Mouse (Mus musculus) retina, postnatal 1 day (tissue): ENCODE results near the gene Matn3.

Experiments used
- DNase-seq: peaks from one replicate; pipeline ENCODE4 v3.0.0-alpha.2; 2012

Matn3 gene

DNA sequence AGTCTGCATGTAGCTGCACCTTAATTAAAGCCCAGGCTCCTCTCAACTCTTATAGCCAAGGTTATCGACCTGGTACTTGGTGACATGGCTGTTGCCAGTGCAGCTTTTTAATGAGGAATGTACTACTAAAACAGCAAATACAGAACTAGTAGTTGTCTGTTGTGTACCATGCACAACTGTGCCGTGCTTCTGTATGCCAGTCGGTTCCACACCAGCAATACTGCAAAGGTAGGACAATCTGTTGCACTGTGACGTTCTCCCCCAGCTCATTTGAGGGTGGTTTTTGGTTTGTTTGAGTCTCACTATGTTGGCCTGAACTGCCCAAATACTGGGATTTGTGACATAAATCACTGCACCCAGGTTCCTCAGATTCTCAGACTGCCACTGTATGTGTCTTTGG, 8.2 kb upstream of the Matn3 start:
- no peak for DNase-seq

DNA sequence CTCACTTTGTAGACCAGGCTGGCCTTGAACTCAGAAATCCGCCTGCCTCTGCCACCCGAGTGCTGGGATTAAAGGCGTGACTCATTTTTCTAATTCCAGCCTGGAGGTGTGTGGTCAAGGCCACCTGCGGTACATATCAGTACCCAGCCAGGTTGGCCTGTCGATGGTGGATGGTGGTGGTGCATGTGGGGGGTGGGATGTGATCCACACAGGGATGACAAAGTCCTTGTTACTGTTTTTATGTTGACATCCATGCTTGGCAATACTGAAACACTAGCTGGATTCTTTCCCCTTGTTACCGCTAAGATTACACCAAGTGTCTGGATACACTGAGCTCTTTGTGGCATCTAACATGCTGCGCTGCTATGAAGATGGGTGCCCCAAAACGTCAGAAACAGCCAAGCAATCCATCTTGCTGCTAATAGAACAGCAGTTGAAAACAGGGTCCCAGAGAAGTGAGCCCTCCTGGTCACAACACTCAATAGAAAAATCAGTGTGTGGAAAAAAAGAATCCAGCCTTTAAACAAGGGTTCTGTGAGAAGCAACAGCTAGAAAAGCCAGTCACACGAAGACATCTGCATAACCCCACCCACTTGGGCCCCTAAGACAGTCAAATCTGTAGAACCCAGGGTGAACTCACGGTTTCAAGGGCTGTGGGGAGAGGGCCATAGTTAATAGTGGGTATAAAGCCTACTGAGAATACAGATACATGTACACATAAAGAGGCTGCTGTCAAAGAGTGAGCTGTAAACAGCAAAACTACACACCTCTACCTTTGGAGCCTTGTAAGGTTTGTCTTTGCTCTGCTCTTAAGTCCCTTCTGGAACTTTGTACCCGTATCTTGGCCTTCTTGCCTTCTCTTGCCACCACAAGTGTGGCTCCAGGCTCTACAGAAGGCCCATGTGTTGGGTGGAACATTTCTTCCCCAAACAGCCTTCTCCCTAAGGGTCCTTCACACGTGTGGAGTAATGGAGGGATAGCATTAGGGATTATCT, 7.4 kb upstream of the Matn3 start:
- DNase-seq, result no peak

DNA sequence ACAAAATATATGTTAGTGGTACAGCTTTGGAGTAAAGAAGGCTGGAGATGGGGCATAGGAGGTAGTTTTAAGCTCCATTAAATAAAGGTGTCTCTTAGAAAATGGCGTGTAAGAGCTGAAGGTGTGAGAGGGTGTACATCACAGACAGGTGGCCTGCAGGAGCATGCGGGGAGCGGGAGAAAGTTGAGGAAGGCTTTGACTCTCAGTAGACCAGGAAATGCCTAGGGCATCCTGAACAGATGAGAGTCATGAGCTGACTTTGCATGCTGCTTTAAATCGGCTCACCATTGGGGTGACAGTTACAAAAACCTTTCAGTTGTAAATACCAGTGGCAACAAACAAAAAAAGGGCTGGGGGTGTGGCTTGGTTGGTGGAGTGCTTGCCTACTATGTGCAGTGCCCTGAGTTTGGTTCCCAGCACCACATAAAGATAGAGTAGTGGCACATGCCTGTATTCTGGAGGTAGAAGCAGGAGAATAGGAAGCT, 6.6 kb upstream of the Matn3 start:
- DNase-seq, result no peak

DNA sequence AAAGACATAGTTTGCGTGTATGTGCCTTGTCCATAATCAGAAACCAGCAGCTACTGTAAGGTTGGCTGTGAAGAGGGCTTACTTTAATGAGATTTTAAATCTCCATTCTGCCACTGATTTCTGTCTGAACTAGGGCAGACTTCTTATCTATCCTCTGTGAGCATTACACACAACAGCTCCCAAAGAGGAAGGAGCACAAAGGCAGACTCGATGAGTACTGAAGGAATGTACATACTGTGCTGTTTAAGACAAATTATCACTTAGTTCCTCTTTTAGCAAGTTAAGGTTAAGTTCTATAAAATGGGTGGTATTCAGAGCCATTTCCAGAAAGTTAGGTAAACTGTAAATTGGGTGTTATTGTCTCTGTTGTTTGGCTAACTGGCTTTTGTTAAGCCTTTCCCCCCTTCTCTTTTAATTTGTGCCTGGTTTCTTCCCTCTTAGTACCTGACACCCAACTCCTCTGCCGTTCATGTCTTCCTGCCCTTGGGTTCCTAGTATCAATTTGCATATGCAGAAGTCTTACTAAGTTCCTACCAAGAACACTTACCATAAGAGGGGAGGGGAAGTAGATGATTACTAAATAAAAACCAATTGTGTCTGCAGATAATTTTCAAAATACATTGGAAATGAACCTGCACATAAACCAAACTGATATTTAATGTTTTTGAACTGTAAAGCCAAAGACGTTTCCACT, 5.9 kb upstream of the Matn3 start:
- DNase-seq, result no peak

DNA sequence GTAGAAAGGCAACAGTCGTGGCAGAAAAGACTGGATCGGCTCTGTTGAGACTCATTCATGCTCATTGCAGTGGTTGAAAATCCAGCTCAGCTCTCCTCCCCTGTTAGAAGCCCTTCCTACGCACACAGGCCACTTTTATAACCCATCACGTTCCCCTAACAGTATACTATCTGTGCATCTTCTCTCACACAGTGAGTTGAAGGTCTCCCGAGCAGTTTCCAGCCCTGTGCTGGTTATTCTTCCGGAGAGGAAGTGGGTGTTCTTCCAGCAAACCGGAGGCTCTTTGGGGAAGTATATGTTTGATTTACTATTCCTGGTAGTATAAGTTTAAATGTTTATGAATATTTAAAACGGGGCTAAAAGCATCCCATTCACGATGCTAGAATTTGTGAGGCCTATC, 566 bp upstream of the Matn3 start:
- DNase-seq, result no peak

DNA sequence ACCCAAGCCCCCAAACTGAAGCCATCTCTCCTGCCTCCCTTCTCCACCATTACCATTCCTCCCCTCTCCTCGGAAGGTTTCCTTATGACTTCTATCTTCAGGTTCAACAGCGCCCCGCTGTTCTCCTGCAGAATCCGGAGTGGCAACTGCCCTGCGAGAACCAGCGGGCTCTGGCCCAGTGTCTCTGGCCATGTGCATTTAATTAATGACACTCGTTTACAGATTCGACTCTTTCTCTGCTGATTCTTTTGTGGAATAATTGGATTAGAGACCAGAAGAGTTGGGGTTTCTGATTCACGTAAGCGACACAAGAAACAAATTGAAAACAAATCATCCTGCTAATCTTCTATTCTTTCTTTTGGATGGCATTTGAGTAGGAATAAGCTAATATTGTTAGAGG, 5.4 kb downstream of the Matn3 start:
- DNase-seq, result no peak

DNA sequence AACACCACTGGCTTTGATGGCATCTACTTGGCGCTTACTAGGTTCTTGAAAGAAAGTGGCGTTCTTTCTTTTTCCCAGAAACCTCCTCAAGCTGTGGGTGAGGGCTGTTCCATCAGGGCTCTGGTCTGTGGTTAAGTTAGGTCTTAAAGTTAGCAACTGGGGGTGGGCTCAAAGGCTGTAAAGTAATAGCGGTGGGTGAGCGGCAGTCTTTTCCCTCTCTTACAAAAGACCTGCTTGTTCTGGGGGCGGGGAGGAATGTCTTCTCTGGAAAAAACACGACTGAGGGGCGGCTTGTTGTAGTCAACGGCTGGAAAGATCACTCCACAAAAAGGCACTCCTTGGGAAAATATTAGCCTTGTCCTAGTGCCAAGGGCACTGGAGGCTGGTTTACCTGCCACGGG, 6.4 kb downstream of the Matn3 start:
- DNase-seq, result no peak

DNA sequence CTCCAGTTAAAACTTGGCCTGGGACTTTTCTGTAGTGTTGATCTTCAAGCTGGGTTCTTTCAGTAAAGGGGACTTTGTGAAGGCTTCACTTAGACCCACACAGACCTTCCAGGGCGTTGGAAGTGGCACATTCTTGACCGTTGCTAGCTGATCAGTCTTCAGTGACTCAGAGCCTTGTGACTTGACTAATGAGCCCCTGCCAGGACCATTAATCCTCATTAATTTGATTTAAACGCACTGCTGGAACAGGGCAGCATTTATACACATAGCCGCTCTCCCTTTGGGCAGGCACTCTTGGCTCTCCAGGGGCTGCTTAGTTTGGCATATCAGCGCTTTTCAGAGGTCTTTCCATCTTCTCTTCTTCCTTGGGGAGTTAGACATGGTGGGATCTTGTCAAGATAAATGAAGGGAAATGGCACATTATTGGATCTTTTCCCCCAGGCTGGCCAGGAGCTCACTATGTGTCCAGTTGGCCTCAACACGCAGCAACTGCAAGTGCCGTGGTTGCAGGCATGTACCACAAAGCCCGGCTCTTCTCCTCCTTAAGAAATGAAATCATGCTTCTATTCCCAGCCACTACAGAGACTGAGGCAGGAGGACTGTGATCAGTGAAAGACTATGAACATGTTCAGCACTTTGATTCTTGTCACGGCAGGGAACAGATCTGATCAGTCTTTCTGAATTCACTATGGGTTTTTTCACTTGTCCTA, 14.0 kb downstream of the Matn3 start:
- peak; percentile 85 for DNase-seq

DNA sequence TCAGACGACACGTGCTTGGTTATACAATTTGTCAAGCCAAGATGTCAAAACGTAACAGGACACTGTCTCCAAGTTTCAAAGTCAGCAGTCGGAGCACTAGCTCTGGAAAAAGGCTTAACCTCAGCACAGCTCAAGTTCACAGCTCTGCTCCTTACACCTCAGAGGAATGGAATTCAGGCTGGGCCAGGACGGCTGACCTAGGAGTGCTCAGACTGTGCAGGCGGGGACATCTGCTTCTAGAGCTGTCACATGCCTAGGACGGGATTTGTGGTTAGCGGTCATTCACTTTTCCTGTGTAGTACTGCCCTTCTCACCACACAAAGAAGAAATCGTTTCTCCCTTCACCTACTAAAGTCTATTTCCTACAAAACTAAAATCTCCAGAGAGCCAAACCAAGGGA, 22.1 kb downstream of the Matn3 start:
- DNase-seq, result peak; percentile 64

DNA sequence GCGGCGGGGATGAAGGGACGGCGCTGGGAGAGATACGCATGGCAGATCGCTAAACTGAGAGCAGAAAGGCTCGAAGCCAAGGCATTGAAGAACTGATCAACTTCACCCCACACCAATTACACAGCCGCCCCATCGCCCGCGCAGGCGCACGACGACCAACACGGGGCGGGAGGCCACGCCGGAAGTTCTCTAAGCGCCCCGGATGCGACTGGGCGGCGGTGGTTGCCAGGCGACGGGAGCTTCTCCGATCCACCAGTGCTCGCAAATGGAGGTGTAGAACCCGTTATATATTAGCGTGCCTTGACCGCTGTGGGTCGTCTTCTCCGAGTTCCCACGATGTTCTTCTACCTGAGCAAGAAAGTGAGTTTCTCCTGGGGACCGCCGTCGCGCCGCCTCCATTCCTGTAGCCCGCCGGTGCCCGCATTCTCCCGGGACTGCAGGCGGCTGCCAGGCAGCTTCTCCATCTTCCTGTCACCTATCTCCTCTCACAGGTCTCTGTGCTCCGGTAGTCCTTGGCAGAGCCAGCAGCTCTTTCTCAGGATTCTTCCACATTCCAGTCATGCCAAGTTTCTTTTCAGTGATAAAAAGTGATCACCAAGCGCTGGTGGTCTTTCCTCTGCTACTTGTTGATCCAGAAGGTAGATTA, 26.2 kb downstream of the Matn3 start, which contains the start of gene Wdr35:
TSS of gene Wdr35 (plus strand) at position 73 of the 646 bp plus-strand sequence.
- peak; percentile 93 for DNase-seq

DNA sequence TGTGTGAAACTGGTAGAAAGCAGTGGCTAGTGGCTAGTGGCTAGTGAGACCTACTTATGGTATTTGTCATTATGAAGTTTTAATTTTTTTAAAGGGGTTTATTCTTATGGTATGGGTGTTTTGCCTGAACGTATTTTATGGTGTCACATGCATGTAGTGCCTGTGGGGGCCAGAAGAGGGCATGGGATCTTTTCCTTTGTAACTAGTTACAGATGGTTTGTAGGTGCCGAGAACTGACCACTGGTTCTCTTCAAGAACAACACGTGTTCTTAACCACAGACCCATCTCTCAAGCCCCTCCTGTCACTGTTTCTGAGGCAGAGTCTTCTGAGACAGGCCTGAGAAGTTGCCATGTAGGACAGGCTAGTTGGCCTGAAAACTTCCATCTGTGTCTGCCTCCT, 27.3 kb downstream of the Matn3 start:
- DNase-seq, result no peak

DNA sequence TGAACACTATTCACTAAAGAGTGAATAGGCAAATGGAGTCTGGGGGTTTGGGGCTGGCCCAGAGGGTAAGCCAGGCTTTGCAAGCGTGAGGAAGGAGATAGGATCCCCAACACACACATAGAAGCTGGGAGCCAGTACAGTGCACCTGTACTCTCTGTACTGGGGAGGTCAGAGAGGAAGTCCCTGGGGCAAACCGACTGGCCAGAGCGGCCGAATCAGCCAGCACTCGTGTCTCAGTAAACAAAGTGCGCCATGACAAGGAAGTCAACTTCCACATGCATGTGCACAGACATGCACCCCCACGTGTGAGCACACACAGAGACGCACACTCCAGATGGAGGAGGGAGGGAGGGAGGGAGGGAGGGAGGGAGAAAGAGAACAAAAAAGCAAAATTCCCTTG, 45.5 kb downstream of the Matn3 start:
- DNase-seq, result no peak

DNA sequence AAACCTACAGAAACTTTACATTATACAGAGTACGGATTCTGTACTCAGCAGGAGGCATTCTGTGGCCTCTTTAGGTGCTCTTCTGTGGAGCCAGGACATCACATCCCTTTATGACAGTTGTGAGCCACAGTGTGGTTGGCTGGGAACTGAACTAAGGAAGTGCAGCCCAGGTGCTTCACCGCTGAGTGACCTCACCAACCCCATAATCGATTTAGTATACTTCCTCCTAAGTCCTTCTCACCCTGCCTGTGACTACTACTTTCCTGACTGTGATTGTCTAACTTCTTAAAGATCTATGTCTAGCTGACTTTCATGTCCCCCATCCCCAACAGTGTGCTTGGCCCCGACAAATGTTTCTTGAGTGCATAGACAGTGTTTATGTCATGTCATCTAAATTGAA, 50.6 kb downstream of the Matn3 start:
- no peak for DNase-seq

DNA sequence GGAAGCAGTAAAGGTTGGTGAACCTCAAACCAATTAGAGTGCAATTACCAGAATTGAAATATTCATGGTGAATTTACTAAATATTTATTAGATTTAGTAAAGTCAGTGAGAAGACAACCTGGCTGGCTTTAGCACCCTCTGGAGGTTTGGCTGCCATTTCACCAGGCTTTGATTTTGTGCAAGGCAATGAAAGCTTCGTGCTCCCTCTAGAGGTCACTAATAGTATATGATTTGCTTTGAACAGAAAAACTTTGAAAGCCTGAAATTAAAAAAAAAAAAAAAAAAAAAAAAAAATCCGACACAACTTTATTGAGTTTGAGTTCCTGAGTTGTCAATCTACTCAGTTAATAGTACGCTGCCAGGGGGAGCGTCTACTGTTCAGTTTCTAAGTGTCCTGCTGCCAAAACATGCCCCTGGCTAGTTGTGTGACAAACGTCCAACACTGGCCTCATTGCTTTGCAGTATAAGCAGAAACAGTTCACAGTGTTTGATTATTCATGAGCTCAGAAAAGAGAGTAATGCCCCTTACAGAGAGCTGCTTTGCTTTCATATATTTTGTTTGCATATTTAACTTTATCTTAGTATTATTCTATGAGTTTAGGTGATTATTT, 54.4 kb downstream of the Matn3 start:
- peak; percentile 87 for DNase-seq

DNA sequence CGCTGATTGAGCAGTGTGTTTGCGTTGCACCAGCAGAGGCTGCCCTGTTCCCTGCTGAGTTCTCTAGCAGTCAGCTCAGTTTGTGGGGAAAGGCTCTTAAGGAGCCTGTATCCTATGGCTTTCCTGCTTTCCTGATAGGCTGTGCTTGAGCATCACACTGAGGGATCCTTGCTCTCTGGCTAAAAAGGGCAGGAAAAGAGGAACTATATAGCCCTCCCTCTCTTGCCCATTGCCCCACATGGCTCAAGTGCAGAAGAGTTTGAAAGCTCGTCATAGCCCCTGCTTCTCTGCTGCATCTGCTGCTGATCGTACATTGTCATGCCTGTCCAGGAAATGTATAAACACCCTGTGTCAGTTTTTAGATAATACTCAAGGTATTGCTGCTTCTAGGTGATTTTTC, 59.4 kb downstream of the Matn3 start:
- DNase-seq, result no peak

DNA sequence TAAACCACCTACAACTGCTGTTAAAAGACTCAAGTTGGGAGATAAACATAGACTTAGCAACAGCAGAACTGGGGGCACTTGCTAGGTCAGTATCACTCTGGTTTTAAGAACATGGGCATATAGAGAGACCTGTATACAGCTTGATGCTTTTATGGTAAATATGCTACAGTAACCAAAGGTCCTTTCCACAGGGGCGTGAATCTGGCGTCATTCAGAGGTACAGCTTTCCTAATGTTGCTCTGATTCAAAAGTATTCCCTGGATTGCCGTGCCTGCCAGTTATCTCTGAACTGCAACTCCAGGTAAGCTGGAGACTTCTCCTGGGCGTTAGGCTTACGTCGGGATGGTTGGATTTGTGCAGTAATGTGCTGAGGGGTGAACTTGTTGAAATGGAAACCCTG, 60.1 kb downstream of the Matn3 start:
- no peak for DNase-seq

DNA sequence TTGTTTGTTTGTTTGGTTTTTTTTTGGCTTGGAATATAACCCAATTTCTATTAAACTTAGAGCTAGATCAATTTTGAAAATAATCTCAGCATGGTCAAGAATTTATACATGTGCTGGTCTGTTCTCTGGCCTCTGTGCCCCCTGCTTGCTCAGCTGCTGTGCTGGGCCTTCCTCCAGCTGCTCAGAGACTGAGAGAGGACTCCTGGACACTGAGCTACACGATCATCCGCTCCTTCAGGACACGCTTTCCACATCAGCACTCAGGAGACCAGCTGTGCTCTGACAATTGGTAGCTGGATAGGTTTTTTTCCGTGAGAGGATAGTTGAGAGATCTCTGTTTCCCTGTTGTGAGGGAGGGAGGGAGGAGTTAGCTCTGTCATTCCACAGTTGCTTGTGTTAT, 62.6 kb downstream of the Matn3 start:
- no peak for DNase-seq

DNA sequence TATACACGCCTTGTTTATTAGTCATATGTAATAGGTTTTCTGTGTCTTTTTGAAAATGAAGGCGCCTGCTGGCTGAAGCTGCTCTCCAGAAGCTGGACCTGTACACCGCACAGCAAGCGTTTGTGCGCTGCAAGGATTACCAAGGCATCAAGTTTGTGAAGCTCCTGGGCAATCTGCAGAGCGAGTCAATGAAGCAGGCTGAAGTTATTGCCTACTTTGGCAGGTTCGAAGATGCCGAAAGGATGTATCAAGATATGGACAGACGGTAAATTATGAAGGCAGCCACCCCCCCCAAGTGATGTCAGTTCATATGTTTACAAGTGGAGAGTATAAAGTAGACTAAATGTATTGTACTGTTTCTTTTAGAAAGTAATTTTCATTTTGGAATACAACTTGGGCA, 68.6 kb downstream of the Matn3 start:
- no peak for DNase-seq

DNA sequence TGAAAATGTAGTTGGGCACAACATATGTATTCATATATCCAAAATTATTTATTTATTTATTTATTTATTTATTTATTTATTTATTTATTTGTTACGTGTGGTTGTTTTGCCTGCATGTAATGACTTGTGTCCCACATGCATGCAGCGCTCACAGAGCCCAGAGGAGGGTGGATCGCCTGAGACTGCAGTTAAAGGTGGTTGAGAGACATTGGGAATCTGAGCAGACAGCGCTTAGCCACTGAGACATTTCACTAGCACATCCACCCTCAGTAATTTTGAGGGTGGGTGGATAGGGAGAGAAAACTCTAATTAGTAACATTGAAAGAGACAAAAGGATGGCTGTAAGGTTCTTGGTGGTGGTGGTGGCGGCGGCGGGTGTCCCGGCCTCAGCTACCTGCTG, 72.7 kb downstream of the Matn3 start:
- DNase-seq, result no peak

DNA sequence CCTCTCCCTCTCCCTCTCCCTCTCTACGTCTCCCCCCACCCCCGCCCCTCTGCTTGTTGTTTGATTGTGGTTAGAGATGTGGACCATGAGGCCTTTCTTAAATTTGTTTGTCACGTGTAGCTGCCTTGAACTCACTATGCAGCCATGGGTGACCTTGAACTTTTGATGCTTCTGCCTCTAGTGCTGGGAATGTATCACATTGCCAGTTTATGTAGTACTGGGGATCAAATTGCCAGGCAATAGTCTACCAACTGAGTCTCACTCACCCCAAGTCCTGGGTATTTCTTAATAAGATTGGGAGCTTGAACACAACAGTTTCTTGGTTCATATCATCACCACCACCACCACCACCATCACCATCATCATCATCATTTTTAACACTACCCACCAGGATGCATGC, 73.3 kb downstream of the Matn3 start:
- no peak for DNase-seq
